37 mouse cellular contexts compared by ENCODE assay signal in genomic region chr3:96802214-96802613, GRCm38 (mm10). TPM values are rescaled to one million over a fixed set of nuclear protein-coding genes. Genes with fewer than 3 reads are reported as not detected.
"Had no signal": no experiment of that assay in that cellular context is flagged by ENCODE, and none has a peak within 500 bp of the region (broad histone marks: within the 10 kb centered on the region; RNA-seq: fewer than 3 reads in every experiment).

No protein-coding gene starts in this region.

- H3K36me3 ChIP-seq: heart, embryonic 15.5 days; hindbrain, embryonic 10.5 days; hindbrain, embryonic 12.5 days; kidney, embryonic 15.5 days; limb, embryonic 15.5 days; liver, embryonic 13.5 days; liver, embryonic 15.5 days had no signal

- DNase-seq: gastrocnemius, adult 2 months; gastrocnemius, postnatal 10 days; gastrocnemius, postnatal 25 days; heart, adult 2 months; heart, postnatal 4 days; kidney, adult 11 months; kidney, adult 2 months; kidney, adult 9 months; kidney, postnatal 14 days; kidney, postnatal 36 days; layer of hippocampus, adult 9-11 months; layer of hippocampus, postnatal 36 days; left cerebral cortex, postnatal 4 days; liver, embryonic 13.5 days had no signal

- H3K27ac ChIP-seq: gastrocnemius, adult 2 months; heart, adult 2 months; heart, embryonic 13.5 days; heart, embryonic 15.5 days; hindbrain, embryonic 10.5 days; hindbrain, embryonic 12.5 days; hindbrain, embryonic 15.5 days; hindbrain, postnatal 0 days; kidney, embryonic 15.5 days; kidney, postnatal 0 days; limb, embryonic 13.5 days; limb, embryonic 15.5 days; liver, embryonic 13.5 days; liver, embryonic 15.5 days had no signal

- H3K4me3 ChIP-seq: gastrocnemius, adult 2 months; heart, adult 2 months; heart, embryonic 13.5 days; heart, embryonic 15.5 days; hindbrain, embryonic 10.5 days; hindbrain, embryonic 12.5 days; hindbrain, embryonic 15.5 days; kidney, embryonic 15.5 days; limb, embryonic 13.5 days; limb, embryonic 15.5 days; liver, embryonic 13.5 days; liver, embryonic 15.5 days had no signal

- H3K27me3 ChIP-seq: heart, embryonic 13.5 days; heart, embryonic 15.5 days; hindbrain, embryonic 12.5 days; hindbrain, embryonic 15.5 days; kidney, embryonic 15.5 days; limb, embryonic 13.5 days; limb, embryonic 15.5 days; liver, embryonic 13.5 days; liver, embryonic 15.5 days had no signal

- H3K4me1 ChIP-seq: hindbrain, embryonic 10.5 days; hindbrain, embryonic 12.5 days; hindbrain, embryonic 15.5 days; kidney, embryonic 15.5 days; limb, embryonic 13.5 days; limb, embryonic 15.5 days had no signal

RNA-seq across cellular contexts. Expression of gene Pdzk1, which starts 26.9 kb away (rescaled TPM):
- total RNA-seq: gastrocnemius, adult 2 months; gastrocnemius, postnatal 10 days; gastrocnemius, postnatal 25 days; granulocyte monocyte progenitor cell, adult 5-6 weeks; heart, adult 2 months; heart, postnatal 25 days; left cerebral cortex, postnatal 10 days; left cerebral cortex, postnatal 4 days had no signal
- polyA plus RNA-seq: heart, embryonic 15.5 days; limb, embryonic 11.5 days; limb, embryonic 13.5 days had no signal

RNA-seq across cellular contexts. Expression of gene Cd160, which starts 26.9 kb away (rescaled TPM):
- total RNA-seq: gastrocnemius, adult 2 months; gastrocnemius, postnatal 10 days; gastrocnemius, postnatal 25 days; gastrocnemius, postnatal 4 days; heart, adult 2 months; heart, postnatal 25 days; heart, postnatal 4 days; hindbrain, postnatal 0 days; layer of hippocampus, adult 18-20 months; layer of hippocampus, adult 8-10 months; layer of hippocampus, postnatal 14 days; layer of hippocampus, postnatal 36 days; left cerebral cortex, adult 18-20 months; left cerebral cortex, adult 8-10 months; left cerebral cortex, postnatal 10 days; left cerebral cortex, postnatal 25 days; left cerebral cortex, postnatal 4 days had no signal
- polyA plus RNA-seq: heart, postnatal 0 days had no signal
